Mouse (Mus musculus) C2C12 (cell line): Measurements from ENCODE around the gene Prl2c1. TPM values are rescaled to one million over a fixed set of nuclear protein-coding genes. Genes with fewer than 3 reads are reported as not detected.
"Not testable (repeated sequence)": the region's sequence is repeated elsewhere in the genome, so short reads cannot be mapped to it uniquely, and the experiment has no call there.

ENCODE experiments used
- H3K27me3 ChIP-seq: one replicate; pipeline ENCODE4 v1.6.1; 2011; ENCODE audit not compliant: control insufficient read depth, insufficient read depth, insufficient read length
- H3K36me3 ChIP-seq: one replicate; pipeline ENCODE4 v1.6.1; 2011; ENCODE audit not compliant: control insufficient read depth, insufficient read depth
- H3K4me3 ChIP-seq: one replicate; pipeline ENCODE4 v1.5.1; 2011; ENCODE audit warnings: mild to moderate bottlenecking, control low read depth; ENCODE audit not compliant: poor library complexity, insufficient read depth, severe bottlenecking
- H3K79me2 ChIP-seq: one replicate; pipeline ENCODE4 v1.6.1; 2011; ENCODE audit not compliant: control insufficient read depth, insufficient read depth
- H3K79me3 ChIP-seq: one replicate; pipeline ENCODE4 v1.6.1; 2011; ENCODE audit warnings: low read depth, control low read depth
- H3ac ChIP-seq: one replicate; pipeline ENCODE3; 2011; ENCODE audit warnings: low read depth; ENCODE audit not compliant: control insufficient read depth, insufficient read length
- CEBPB ChIP-seq: IDR thresholded peaks from one replicate; pipeline ENCODE4 v1.6.1; 2011; ENCODE audit warnings: low read depth, mild to moderate bottlenecking, control low read depth, moderate library complexity
- CTCF ChIP-seq: IDR thresholded peaks from one replicate; pipeline ENCODE4 v1.5.1; 2011; ENCODE audit not compliant: control insufficient read depth, insufficient read depth, insufficient read length
- FOSL1 ChIP-seq: IDR thresholded peaks from one replicate; pipeline ENCODE4 v1.8.0; 2011; ENCODE audit warnings: mild to moderate bottlenecking, low read length; ENCODE audit not compliant: poor library complexity, insufficient read depth, severe bottlenecking
- MAX ChIP-seq: IDR thresholded peaks from one replicate; pipeline ENCODE4 v1.6.1; 2011; ENCODE audit warnings: mild to moderate bottlenecking, control low read depth
- MYOD1 ChIP-seq: IDR thresholded peaks from one replicate; pipeline ENCODE4 v1.6.1; 2011; ENCODE audit warnings: low read depth; ENCODE audit not compliant: control insufficient read depth, insufficient read length
- MYOG ChIP-seq: IDR thresholded peaks from one replicate; pipeline ENCODE4 v1.6.1; 2011; ENCODE audit not compliant: control insufficient read depth, insufficient read length; ENCODE audit errors: extremely low read depth
- USF1 ChIP-seq: IDR thresholded peaks from one replicate; pipeline ENCODE4 v1.6.1; 2011; ENCODE audit warnings: low read depth, mild to moderate bottlenecking, control low read depth, moderate library complexity
- long read RNA-seq, 2 experiments: library from polyadenylated mRNA; unstranded; transcript quantifications; one replicate each; pipeline ENCODE4 v2.0.0; 2019 to 2020
- polyA plus RNA-seq: library from polyadenylated mRNA; unstranded; fragments of >200 nt; fragmentation: generic; extraction: Trizol; gene quantifications from one replicate; pipeline ENCODE4 v1.2.1, GENCODE M21; 2012; ENCODE audit warnings: missing spikeins

Gene Prl2c1
- polyA plus RNA-seq, result 0.06 TPM
- long read RNA-seq, experiment 1, result 0 reads
- long read RNA-seq, experiment 2, result 0 reads

GRCm38 (mm10) chr13:27849042-27849441 lies at the start of gene Prl2c1:
TSS of gene Prl2c1 (plus strand) at chr13:27849342.
- Histone ChIP-seq H3ac (no peak within 1 kb of the TSS), H3K4me3 (no peak within 1 kb of the TSS), H3K27me3 (no peaks in the 10 kb centered on the region), H3K36me3 (no peaks in the 10 kb centered on the region), H3K79me2 (no peaks in the 10 kb centered on the region), H3K79me3 (no peaks in the 10 kb centered on the region)
- TF ChIP-seq MYOD1 (no peak), USF1 (no peak), CEBPB (no peak), MAX (no peak), FOSL1 (no peak), CTCF (no peak), MYOG (no peak)

- H3K27me3 ChIP-seq, result no peaks in the 10 kb centered on the region
- no peaks in the 10 kb centered on the region for H3K79me2 ChIP-seq
- H3K4me3 ChIP-seq, result no peak within 1 kb of the TSS
- H3ac ChIP-seq, result no peak within 1 kb of the TSS
- no peaks in the 10 kb centered on the region for H3K79me3 ChIP-seq
- H3K36me3 ChIP-seq, result no peaks in the 10 kb centered on the region
- TF ChIP-seq MYOG (no peak), MAX (no peak), FOSL1 (no peak), CEBPB (no peak), MYOD1 (no peak), USF1 (no peak), CTCF (no peak)
Measured at GRCm38 (mm10) chr13:27801354-27801753, 47.8 kb upstream of the Prl2c1 start, which contains the start of gene Prl2a1. TSS of gene Prl2a1 (plus strand) at chr13:27801654.

GRCm38 (mm10) chr13:27802765-27803164 lies 46.4 kb upstream of the Prl2c1 start:
- Histone ChIP-seq H3K79me2 (no peaks in the 10 kb centered on the region), H3K79me3 (no peaks in the 10 kb centered on the region), H3K27me3 (no peaks in the 10 kb centered on the region), H3K4me3 (no peak overlapping the region), H3ac (no peak overlapping the region), H3K36me3 (no peaks in the 10 kb centered on the region)
- peak; percentile 24 for TF ChIP-seq MYOD1
- TF ChIP-seq CEBPB, result no peak

GRCm38 (mm10) chr13:27904236-27904635 lies 55.1 kb downstream of the Prl2c1 start:
- H3K79me2 ChIP-seq, H3K79me3 ChIP-seq, H3K36me3 ChIP-seq, H3ac ChIP-seq, H3K27me3 ChIP-seq, H3K4me3 ChIP-seq: not testable (repeated sequence)

Other genes with a start within 250 kb of the Prl2c1 start
- gene Prl7b1, start 238.8 kb upstream of the Prl2c1 start, polyA plus RNA-seq, result not detected
- 0.12 TPM for gene Prl7a1, start 206.8 kb upstream of the Prl2c1 start, polyA plus RNA-seq
- not detected for gene Prl7a2, start 181.3 kb upstream of the Prl2c1 start, polyA plus RNA-seq
- not detected for gene Prl7d1, start 132.6 kb upstream of the Prl2c1 start, polyA plus RNA-seq
- not detected for gene Prl7c1, start 68.5 kb upstream of the Prl2c1 start, polyA plus RNA-seq
- gene Prl2a1, start 47.7 kb upstream of the Prl2c1 start, polyA plus RNA-seq, result not detected
- not detected for gene Prl4a1, start 166.9 kb downstream of the Prl2c1 start, polyA plus RNA-seq